Mouse (Mus musculus): ENCODE measurements around the gene Agap1.

Gene Agap1

GRCm38 (mm10) chr1:89613234-89613870, 158.7 kb downstream of the Agap1 start:
- DNase-seq (ENCODE audit: low read depth, low spot score): no peak

GRCm38 (mm10) chr1:89616556-89616955, 161.9 kb downstream of the Agap1 start:
- no peak for DNase-seq (ENCODE audit: low read depth, low spot score)

GRCm38 (mm10) chr1:89617336-89617735, 162.7 kb downstream of the Agap1 start:
- DNase-seq (ENCODE audit: low read depth, low spot score): no peak

DNA sequence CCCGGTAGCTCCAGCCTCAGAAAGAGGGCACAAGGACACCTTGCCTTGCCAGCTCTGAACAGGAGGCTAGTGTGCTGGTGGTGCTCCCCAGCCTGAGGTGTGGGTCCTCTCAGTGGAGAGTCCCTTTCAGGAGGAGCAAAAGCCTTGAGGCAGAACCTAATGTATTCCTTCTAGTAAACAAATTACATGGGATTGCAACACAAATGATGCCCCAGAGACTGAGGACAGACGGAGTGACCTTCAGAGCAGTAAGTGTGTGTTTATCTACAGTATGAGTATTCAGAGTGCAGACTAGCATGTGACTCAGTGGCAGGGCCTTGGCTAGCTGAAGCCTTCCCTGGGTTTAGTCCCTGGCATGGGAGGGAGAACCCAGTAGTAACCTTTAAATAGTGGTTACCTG, 165.4 kb downstream of the Agap1 start:
- DNase-seq (ENCODE audit: low read depth, low spot score): no peak

GRCm38 (mm10) chr1:89621014-89621791, 166.6 kb downstream of the Agap1 start:
- DNase-seq (ENCODE audit: low read depth, low spot score): no peak

DNA sequence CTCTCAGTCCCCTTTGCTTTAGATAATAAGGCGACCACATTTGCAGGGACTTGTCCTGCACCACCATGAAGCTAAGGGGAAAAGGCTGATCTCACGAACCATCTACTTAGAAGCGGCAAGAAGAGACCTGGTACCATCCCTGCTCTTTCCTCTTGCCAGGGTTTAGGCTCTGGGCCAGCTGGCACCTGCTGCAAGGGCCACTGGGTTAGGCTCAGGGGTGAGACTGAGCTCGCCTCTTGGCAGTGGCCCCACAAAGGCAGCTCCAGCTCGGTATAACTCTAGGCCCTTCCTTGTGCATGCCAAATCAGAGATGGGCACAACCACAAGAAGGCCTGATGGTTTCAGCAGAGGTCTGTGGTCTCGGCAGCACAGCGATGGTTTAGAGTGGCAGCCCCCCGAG, 167.3 kb downstream of the Agap1 start:
- no peak for DNase-seq (ENCODE audit: low read depth, low spot score)

GRCm38 (mm10) chr1:89622801-89623200, 168.2 kb downstream of the Agap1 start:
- no peak for DNase-seq (ENCODE audit: low read depth, low spot score)

DNA sequence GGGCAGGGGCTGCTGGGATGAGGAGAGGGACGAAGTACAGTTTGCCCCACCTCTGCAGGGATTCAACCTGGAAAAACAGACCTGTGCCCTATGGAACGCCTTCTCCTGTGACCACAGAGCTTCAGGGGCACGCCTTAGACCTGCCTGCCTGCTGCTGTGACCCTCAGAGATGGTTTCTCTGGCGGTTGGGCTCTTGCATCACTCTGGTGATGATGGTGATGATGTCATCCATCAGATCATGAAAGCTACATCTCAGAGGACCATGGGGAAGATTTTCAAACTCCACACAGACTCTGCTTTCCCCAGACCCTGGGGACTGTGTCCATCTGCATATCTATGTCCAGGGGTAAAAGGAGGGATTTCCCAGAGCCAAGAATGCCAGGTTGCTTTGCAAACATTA, 170.7 kb downstream of the Agap1 start:
- DNase-seq (ENCODE audit: low read depth, low spot score): no peak

DNA sequence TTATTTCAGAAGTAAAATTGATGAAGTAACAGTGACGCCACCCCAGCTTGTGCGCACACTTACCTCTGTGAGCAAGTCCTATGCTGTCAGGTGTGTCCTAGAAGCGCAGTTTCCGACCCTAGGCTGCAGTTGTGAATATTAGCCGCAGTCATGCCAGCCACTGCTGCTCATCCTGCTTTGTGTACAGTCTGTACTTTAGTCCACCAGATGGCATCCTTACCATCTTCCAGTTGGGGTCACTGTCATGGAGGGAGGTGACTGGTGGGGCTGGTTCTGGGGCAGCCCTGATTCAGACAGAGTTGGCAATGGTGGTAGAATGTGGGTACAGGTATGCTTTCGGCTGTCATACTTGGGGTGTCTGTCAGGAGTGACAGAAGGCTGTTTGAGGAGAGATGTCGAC, 171.4 kb downstream of the Agap1 start:
- no peak for DNase-seq (ENCODE audit: low read depth, low spot score)

- no peak for DNase-seq (ENCODE audit: low read depth, low spot score)
These were observed 172.3 kb downstream of the Agap1 start for GRCm38 (mm10) chr1:89626940-89627339.

GRCm38 (mm10) chr1:89627650-89628049, 173.0 kb downstream of the Agap1 start:
- no peak for DNase-seq (ENCODE audit: low read depth, low spot score)

DNA sequence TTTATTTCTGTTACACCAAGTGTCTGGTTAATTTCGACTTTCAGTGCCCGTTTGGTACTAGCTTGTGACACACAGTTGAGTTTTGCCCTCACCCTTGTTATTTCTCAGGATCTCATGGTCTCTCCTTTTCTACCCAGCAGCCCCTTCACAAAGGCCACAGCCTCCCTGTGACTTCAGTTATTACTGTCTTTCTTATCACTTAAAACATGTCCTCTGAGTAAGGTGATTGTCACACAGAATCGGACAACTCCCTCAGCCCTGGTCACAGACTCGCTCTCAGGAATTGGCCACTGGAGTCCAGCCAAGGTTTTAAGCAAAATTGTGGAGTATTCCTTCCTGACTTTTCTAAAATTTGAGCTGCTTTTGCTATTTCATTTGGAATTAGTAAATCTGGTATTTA, 176.2 kb downstream of the Agap1 start:
- no peak for DNase-seq (ENCODE audit: low read depth, low spot score)

- DNase-seq (ENCODE audit: low read depth, low spot score): no peak
These were observed 177.1 kb downstream of the Agap1 start for GRCm38 (mm10) chr1:89631747-89632146.

GRCm38 (mm10) chr1:89634055-89634454, 179.4 kb downstream of the Agap1 start:
- DNase-seq (ENCODE audit: low read depth, low spot score): no peak

DNA sequence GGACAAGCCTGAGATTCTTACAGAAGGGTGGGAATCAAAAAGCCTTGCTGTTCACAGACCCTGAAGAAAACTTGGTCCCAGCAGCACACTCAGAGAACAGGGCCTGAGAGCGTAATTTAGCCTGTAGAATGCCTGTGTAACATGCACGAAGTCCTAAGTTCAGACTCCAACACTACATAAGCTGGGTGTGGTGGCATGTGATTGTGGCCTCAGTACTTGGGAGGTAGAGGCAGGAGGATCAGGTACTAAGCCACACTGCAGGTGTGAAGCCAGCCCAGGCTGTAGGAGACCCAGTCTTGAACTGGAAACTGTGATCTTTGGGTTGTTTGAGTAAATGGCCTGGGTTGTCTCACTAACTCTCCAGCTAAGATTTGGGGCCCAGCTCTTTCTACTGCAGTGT, 180.5 kb downstream of the Agap1 start:
- DNase-seq (ENCODE audit: low read depth, low spot score): no peak

DNA sequence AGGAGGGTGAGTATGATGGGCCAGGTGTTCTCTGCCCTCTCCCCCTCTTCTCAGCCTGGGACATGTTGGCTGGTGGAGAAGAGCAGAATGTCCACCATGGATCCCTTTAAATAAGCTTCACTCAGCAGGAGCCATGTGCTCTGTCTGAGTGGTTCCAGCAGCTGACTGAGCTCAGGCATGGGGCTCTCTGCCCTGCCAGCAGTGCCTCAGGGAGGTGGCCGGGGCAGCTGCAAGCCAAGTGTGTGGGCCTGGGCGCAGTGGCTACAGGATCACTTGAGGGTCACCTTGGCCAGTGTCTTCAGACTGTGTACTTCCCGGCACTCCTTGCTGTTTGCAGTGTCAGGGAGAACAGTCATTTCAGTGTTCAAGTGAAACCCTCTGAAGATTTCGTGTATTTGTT, 183.1 kb downstream of the Agap1 start:
- DNase-seq (ENCODE audit: low read depth, low spot score): no peak

GRCm38 (mm10) chr1:89643445-89644100, 189.0 kb downstream of the Agap1 start:
- no peak for DNase-seq (ENCODE audit: low read depth, low spot score)

GRCm38 (mm10) chr1:89644120-89644519, 189.5 kb downstream of the Agap1 start:
- no peak for DNase-seq (ENCODE audit: low read depth, low spot score)

DNA sequence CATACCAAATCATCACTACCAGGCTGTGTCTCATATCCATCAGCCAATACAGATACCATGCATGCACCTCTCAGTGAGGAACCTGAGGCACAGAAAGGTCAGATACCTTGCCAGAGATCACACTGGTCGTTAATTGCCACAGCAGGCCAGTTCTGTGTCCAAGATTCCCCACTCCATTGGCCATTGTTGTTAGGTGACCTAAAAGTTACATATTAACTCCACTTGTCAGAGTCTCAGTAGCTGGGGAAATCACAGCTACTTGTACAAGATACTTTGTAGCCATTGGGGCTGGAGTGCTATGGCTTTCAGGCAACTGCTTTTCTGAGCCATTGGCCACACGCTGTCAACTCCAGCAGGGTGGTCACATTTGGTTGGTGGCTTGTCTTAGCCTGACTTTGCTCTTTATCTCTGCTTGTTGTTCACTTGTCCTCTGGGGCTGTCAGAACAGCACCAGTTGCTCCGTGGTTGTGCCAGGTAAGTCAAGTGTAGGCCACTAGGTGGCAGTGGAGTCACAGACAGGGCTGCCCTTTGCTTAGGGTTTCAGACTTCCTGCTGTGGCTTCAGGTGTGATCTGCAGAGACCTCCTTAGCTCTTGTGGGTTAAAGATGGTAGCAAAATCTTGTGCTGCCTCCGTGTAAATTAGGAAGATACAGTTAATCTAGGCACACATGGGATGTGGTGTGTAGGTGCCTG, 191.9 kb downstream of the Agap1 start:
- no peak for DNase-seq (ENCODE audit: low read depth, low spot score)

DNA sequence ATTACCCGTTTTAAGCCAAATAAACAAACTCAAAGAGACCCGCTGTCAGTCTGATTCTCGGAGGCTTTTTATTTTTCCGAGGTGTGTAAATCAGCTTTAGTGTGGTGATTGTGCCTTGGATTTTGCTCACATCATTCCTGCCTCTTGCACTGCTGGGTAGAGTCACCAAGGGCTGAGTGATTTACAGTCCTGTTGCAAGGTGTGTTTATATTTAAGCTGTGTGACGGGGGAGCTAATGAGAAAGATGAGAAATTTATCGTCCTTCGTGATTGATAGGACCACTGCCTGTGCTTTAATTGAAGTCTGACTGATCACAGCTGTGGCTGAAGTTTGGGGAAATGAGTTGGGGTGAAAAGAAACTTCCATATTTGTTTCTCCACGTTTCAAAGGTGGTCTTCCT, 192.9 kb downstream of the Agap1 start:
- DNase-seq (ENCODE audit: low read depth, low spot score): no peak

GRCm38 (mm10) chr1:89650557-89650956, 196.0 kb downstream of the Agap1 start:
- DNase-seq (ENCODE audit: low read depth, low spot score): no peak

DNA sequence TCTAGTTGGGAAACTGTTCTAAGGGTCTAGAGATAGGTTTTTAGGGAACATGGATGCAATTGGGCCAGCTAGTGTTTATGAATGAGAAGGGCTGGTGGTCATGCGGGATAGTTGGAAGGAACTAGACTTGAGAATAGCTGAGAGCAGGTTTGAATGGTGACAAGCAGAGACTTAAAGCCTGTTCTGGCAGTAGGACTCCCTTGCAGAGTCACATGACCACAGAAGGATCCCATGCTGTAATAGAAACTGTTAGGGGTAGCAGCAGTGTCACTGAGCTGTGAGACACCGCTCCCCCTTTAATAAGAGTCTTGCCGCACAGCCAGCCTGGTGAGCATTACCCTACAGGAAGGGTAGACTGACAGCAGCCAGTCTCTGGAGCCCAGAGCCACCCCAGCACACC, 201.6 kb downstream of the Agap1 start:
- no peak for DNase-seq (ENCODE audit: low read depth, low spot score)
